Mouse (Mus musculus) spleen, adult 2 months (tissue): ENCODE data around the gene Nxph4. TPM values are rescaled to one million over a fixed set of nuclear protein-coding genes. Genes with fewer than 3 reads are reported as not detected.

Source experiments
- DNase-seq, 2 experiments: peaks; one replicate each; pipeline versions ENCODE4 v3.0.0 to v3.0.0-alpha.2; 2012 to 2021; ENCODE audit warnings: low spot score in 2 of 2, low read depth in 1 of 2
- H3K27ac ChIP-seq: fragments of 200-500 bp; 2 replicates; pipeline ENCODE4 v1.5.1; 2012; ENCODE audit warnings: low read length, inconsistent platforms; ENCODE audit not compliant: insufficient read depth
- H3K27me3 ChIP-seq: fragments of 200-500 bp; 2 replicates; pipeline ENCODE4 v1.6.1; 2012; ENCODE audit warnings: mild to moderate bottlenecking, moderate library complexity, low read length, inconsistent platforms; ENCODE audit not compliant: control insufficient read depth, insufficient read depth
- H3K36me3 ChIP-seq: fragments of 200-500 bp; 2 replicates; pipeline ENCODE4 v1.6.1; 2012; ENCODE audit warnings: mild to moderate bottlenecking, low read length, inconsistent platforms; ENCODE audit not compliant: control insufficient read depth, insufficient read depth
- H3K4me1 ChIP-seq: fragments of 200-500 bp; 2 replicates; pipeline ENCODE4 v1.6.1; 2011; ENCODE audit warnings: inconsistent platforms; ENCODE audit not compliant: control insufficient read depth, insufficient read depth, insufficient read length
- H3K4me3 ChIP-seq: fragments of 200-500 bp; 2 replicates; pipeline ENCODE4 v1.5.1; 2011; ENCODE audit warnings: mild to moderate bottlenecking, inconsistent platforms; ENCODE audit not compliant: insufficient read depth, insufficient read length; ENCODE audit errors: extremely low read depth
- CTCF ChIP-seq: fragments of 200-500 bp; IDR thresholded peaks from 2 replicates; pipeline ENCODE4 v1.5.1; 2011; ENCODE audit warnings: mild to moderate bottlenecking, inconsistent platforms; ENCODE audit not compliant: insufficient read depth, insufficient read length, insufficient replicate concordance; ENCODE audit errors: extremely low read depth
- POLR2A ChIP-seq: fragments of 200-500 bp; IDR thresholded peaks from 2 replicates; pipeline ENCODE4 v1.6.1; 2011; ENCODE audit warnings: low read depth, low read length, inconsistent platforms
- WGBS: fragments of 180-500 bp; shearing (Covaris S2); methylation state at CpG from one replicate; pipeline ENCODE4 v1.1.7; 2018; 5-methylcytosine and 5-hydroxymethylcytosine counted together
- polyA plus RNA-seq: library from polyadenylated mRNA; depleted of rRNA; stranded (reverse); fragments of >200 nt; gene quantifications from 2 replicates; pipeline ENCODE4 v1.2.3, GENCODE M21; 2012

The Nxph4 gene
- polyA plus RNA-seq, 1 experiment = not detected

GRCm38 (mm10) chr10:127516576-127517260, 17.6 kb downstream of the Nxph4 start:
- DNase-seq = no peak
- WGBS = 67% methylated on average over 30 of the region's 30 CpGs
- H3K4me1 ChIP-seq = peaks cover 20% of the 10 kb centered on the region
- peaks cover 18% of the 10 kb centered on the region for H3K36me3 ChIP-seq
- H3K27me3 ChIP-seq = peaks cover 12% of the 10 kb centered on the region
- H3K27ac ChIP-seq = no peak overlapping the region
- TF ChIP-seq CTCF (no peak), POLR2A (no peak)
- H3K4me3 ChIP-seq = no peak overlapping the region

- Histone ChIP-seq H3K27me3 (peaks cover 12% of the 10 kb centered on the region), H3K4me3 (no peak overlapping the region), H3K27ac (no peak overlapping the region), H3K36me3 (peaks cover 18% of the 10 kb centered on the region), H3K4me1 (peaks cover 16% of the 10 kb centered on the region)
- TF ChIP-seq POLR2A (no peak), CTCF (no peak)
- no peak for DNase-seq
- 66% methylated on average over 8 of the region's 8 CpGs for WGBS
Measured at GRCm38 (mm10) chr10:127515983-127516459, 18.3 kb downstream of the Nxph4 start.

GRCm38 (mm10) chr10:127515271-127515982, 18.9 kb downstream of the Nxph4 start:
- TF ChIP-seq CTCF (no peak), POLR2A (no peak)
- Histone ChIP-seq H3K27me3 (peaks cover 12% of the 10 kb centered on the region), H3K36me3 (peaks cover 18% of the 10 kb centered on the region), H3K4me1 (peaks cover 13% of the 10 kb centered on the region; the same call in 1 of the 2 replicates), H3K27ac (no peak overlapping the region), H3K4me3 (no peak overlapping the region)
- WGBS = 48% methylated on average over 9 of the region's 9 CpGs
- DNase-seq = no peak

GRCm38 (mm10) chr10:127514764-127515163, 19.6 kb downstream of the Nxph4 start, which contains the start of gene Ndufa4l2:
Ndufa4l2 (plus strand) TSS chr10:127514967.
- no peak within 1 kb of the TSS for H3K4me3 ChIP-seq
- DNase-seq = no peak
- no peak within 1 kb of the TSS for H3K27ac ChIP-seq
- H3K36me3 ChIP-seq = peaks cover 18% of the 10 kb centered on the region
- peaks cover 12% of the 10 kb centered on the region for H3K27me3 ChIP-seq
- 33% methylated on average over 6 of the region's 6 CpGs for WGBS
- TF ChIP-seq POLR2A (no peak), CTCF (no peak)
- H3K4me1 ChIP-seq = peaks cover 13% of the 10 kb centered on the region; the same call in 1 of the 2 replicates

- peaks cover 16% of the 10 kb centered on the region for H3K36me3 ChIP-seq
- H3K4me3 ChIP-seq = no peak overlapping the region
- 14% methylated on average over 13 of the region's 13 CpGs for WGBS
- H3K4me1 ChIP-seq = peaks cover 15% of the 10 kb centered on the region; the same call in 1 of the 2 replicates
- DNase-seq = no peak
- peaks cover 14% of the 10 kb centered on the region for H3K27me3 ChIP-seq
- H3K27ac ChIP-seq = no peak overlapping the region
- TF ChIP-seq POLR2A (no peak), CTCF (no peak)
Measured at GRCm38 (mm10) chr10:127514111-127514698, 20.2 kb downstream of the Nxph4 start.

GRCm38 (mm10) chr10:127513501-127514091, 20.8 kb downstream of the Nxph4 start:
- no peak for DNase-seq
- H3K27ac ChIP-seq = no peak overlapping the region
- peaks cover 18% of the 10 kb centered on the region; the same call in 1 of the 2 replicates for H3K4me1 ChIP-seq
- no peak for TF ChIP-seq CTCF
- TF ChIP-seq POLR2A = no peak
- 5% methylated on average over 16 of the region's 16 CpGs for WGBS
- H3K27me3 ChIP-seq = peaks cover 16% of the 10 kb centered on the region
- no peak overlapping the region; the same call in 1 of the 2 replicates for H3K4me3 ChIP-seq
- H3K36me3 ChIP-seq = peaks cover 13% of the 10 kb centered on the region
